15 mouse cellular contexts compared by ENCODE assay signal in genomic region chr15:85497981-85498475, GRCm38 (mm10). TPM values are rescaled to one million over a fixed set of nuclear protein-coding genes. Genes with fewer than 3 reads are reported as not detected.
DNase-seq lines count a peak whose midpoint lies in the region; ATAC-seq lines count a peak whose summit lies in the region.
"Had no signal": no experiment of that assay in that cellular context is flagged by ENCODE, and none has a peak within 500 bp of the region (broad histone marks: within the 10 kb centered on the region; RNA-seq: fewer than 3 reads in every experiment).

No protein-coding gene starts in this region.

- WGBS in embryonic facial prominence, embryonic 11.5 days, result 34% methylated on average over 10 of the region's 10 CpGs
- WGBS in forebrain, embryonic 13.5 days, result 2% methylated on average over 10 of the region's 10 CpGs
- WGBS in hindbrain, embryonic 16.5 days, result 14% methylated on average over 10 of the region's 10 CpGs
- 25% methylated on average over 10 of the region's 10 CpGs for WGBS in neural tube, embryonic 11.5 days

- H3K27me3 ChIP-seq in embryonic facial prominence, embryonic 11.5 days (ENCODE audit: control insufficient read depth, insufficient read depth, low read length), result 0 out of 2 replicates have a peak, but pooled peaks cover 3% of the 10 kb centered on the region
- H3K27me3 ChIP-seq in forebrain, embryonic 13.5 days, result no peaks in the 10 kb centered on the region
- no peaks in the 10 kb centered on the region for H3K27me3 ChIP-seq in hindbrain, embryonic 16.5 days (replicated peaks; ENCODE audit: control insufficient read depth, insufficient read depth, low read length)
- H3K27me3 ChIP-seq in neural tube, embryonic 11.5 days (ENCODE audit: control insufficient read depth, insufficient read depth, low read length), result no peaks in the 10 kb centered on the region
- H3K27me3 ChIP-seq: Patski had no signal

- H3K4me1 ChIP-seq in embryonic facial prominence, embryonic 11.5 days (ENCODE audit: control insufficient read depth, insufficient read depth, low read length), result peaks cover 6% of the 10 kb centered on the region; the same call in 1 of the 2 replicates
- peaks cover 58% of the 10 kb centered on the region for H3K4me1 ChIP-seq in forebrain, embryonic 13.5 days
- peaks cover 15% of the 10 kb centered on the region for H3K4me1 ChIP-seq in hindbrain, embryonic 16.5 days (ENCODE audit: control insufficient read depth, insufficient read depth, low read depth, low read length)
- H3K4me1 ChIP-seq in neural tube, embryonic 11.5 days (ENCODE audit: control insufficient read depth, insufficient read depth, low read length), result peaks cover 20% of the 10 kb centered on the region
- H3K4me1 ChIP-seq: liver, embryonic 13.5 days had no signal

- no peaks in the 10 kb centered on the region for H3K36me3 ChIP-seq in embryonic facial prominence, embryonic 11.5 days (replicated peaks; ENCODE audit: control insufficient read depth, insufficient read depth, low read depth, low read length)
- no peaks in the 10 kb centered on the region for H3K36me3 ChIP-seq in forebrain, embryonic 13.5 days (ENCODE audit: poor library complexity, severe bottlenecking)
- H3K36me3 ChIP-seq in hindbrain, embryonic 16.5 days (ENCODE audit: control insufficient read depth, insufficient read depth, low read length), result no peaks in the 10 kb centered on the region
- H3K36me3 ChIP-seq in neural tube, embryonic 11.5 days (ENCODE audit: control insufficient read depth, insufficient read depth, low read length), result no peaks in the 10 kb centered on the region
- H3K36me3 ChIP-seq: liver, embryonic 13.5 days had no signal

- no peak overlapping the region for H3K27ac ChIP-seq in embryonic facial prominence, embryonic 11.5 days (replicated peaks; ENCODE audit: low read depth, low read length)
- H3K27ac ChIP-seq in forebrain, embryonic 13.5 days, result peak overlapping the region; percentile 72
- peak overlapping the region; percentile 23; the same call in 1 of the 2 replicates for H3K27ac ChIP-seq in hindbrain, embryonic 16.5 days (ENCODE audit: low read depth, low read length)
- H3K27ac ChIP-seq in neural tube, embryonic 11.5 days (ENCODE audit: low read depth, low read length), result peak overlapping the region; percentile 85
- H3K27ac ChIP-seq: liver, embryonic 13.5 days had no signal

- H3K4me3 ChIP-seq in embryonic facial prominence, embryonic 11.5 days (ENCODE audit: low read depth, low read length), result no peak overlapping the region
- H3K4me3 ChIP-seq in forebrain, embryonic 13.5 days, result no peak overlapping the region
- no peak overlapping the region for H3K4me3 ChIP-seq in hindbrain, embryonic 16.5 days (ENCODE audit: low read length)
- H3K4me3 ChIP-seq in neural tube, embryonic 11.5 days (ENCODE audit: low read depth, low read length), result no peak overlapping the region
- H3K4me3 ChIP-seq: liver, embryonic 13.5 days had no signal

- H3K9me3 ChIP-seq in embryonic facial prominence, embryonic 11.5 days (replicated peaks; ENCODE audit: control insufficient read depth, low read length), result no peaks in the 10 kb centered on the region
- no peaks in the 10 kb centered on the region for H3K9me3 ChIP-seq in forebrain, embryonic 13.5 days (replicated peaks)
- H3K9me3 ChIP-seq in hindbrain, embryonic 16.5 days (ENCODE audit: control insufficient read depth, low read length), result no peaks in the 10 kb centered on the region
- no peaks in the 10 kb centered on the region for H3K9me3 ChIP-seq in neural tube, embryonic 11.5 days (ENCODE audit: control insufficient read depth, low read length)
- H3K9me3 ChIP-seq: liver, embryonic 13.5 days had no signal

- no peak overlapping the region for H3K4me2 ChIP-seq in embryonic facial prominence, embryonic 11.5 days (ENCODE audit: low read depth, low read length)
- peak overlapping the region; percentile 27 for H3K4me2 ChIP-seq in forebrain, embryonic 13.5 days
- no peak overlapping the region for H3K4me2 ChIP-seq in hindbrain, embryonic 16.5 days (ENCODE audit: low read length)
- no peak overlapping the region for H3K4me2 ChIP-seq in neural tube, embryonic 11.5 days (ENCODE audit: low read depth)
- H3K4me2 ChIP-seq: liver, embryonic 13.5 days had no signal

- peak; percentile 43 for DNase-seq in embryonic facial prominence, embryonic 11.5 days (ENCODE audit: low spot score)
- peak; percentile 74 for DNase-seq in neural tube, embryonic 11.5 days (ENCODE audit: low spot score)
- no peak for DNase-seq in kidney, postnatal 10 days
- no peak for DNase-seq in ovary, postnatal 10 days (ENCODE audit: low spot score)
- no peak for DNase-seq in cerebellum, postnatal 14 days
- DNase-seq: kidney, postnatal 4 days; liver, embryonic 13.5 days; lung, postnatal 10 days had no signal

- H3K9ac ChIP-seq in embryonic facial prominence, embryonic 11.5 days (replicated peaks; ENCODE audit: low read length), result no peak overlapping the region
- H3K9ac ChIP-seq in forebrain, embryonic 13.5 days, result no peak overlapping the region
- no peak overlapping the region for H3K9ac ChIP-seq in hindbrain, embryonic 16.5 days (ENCODE audit: low read depth, low read length)
- H3K9ac ChIP-seq in neural tube, embryonic 11.5 days (ENCODE audit: low read length), result peak overlapping the region; percentile 23; the same call in 1 of the 2 replicates
- H3K9ac ChIP-seq: liver, embryonic 13.5 days had no signal

- ATAC-seq in embryonic facial prominence, embryonic 11.5 days (replicated peaks; ENCODE audit: insufficient number of reproducible peaks, low FRiP score, low TSS enrichment, low read depth), result peak; percentile 80
- peak; percentile 63 for ATAC-seq in forebrain, embryonic 13.5 days
- ATAC-seq in hindbrain, embryonic 16.5 days, result peak; percentile 79
- peak; percentile 92 for ATAC-seq in neural tube, embryonic 11.5 days (ENCODE audit: insufficient read depth, low FRiP score, low TSS enrichment)
- ATAC-seq in frontal cortex, adult (ENCODE audit: low TSS enrichment), result no peak
- ATAC-seq: intestine, postnatal 0 days; Patski had no signal

RNA-seq across cellular contexts. Expression of gene 7530416G11Rik, which starts 5.0 kb away (rescaled TPM):
- not detected in 2 replicates for polyA plus RNA-seq in embryonic facial prominence, embryonic 11.5 days (2014; fragmentation: Nextera tagmentation; extraction: Ambion mirVana)
- polyA plus RNA-seq in forebrain, embryonic 13.5 days (2015; fragmentation: Nextera tagmentation; extraction: Ambion mirVana), result not detected in 2 replicates
- polyA plus RNA-seq in hindbrain, embryonic 16.5 days (2015; fragmentation: Nextera tagmentation; extraction: Ambion mirVana), result not detected in 2 replicates
- polyA plus RNA-seq in neural tube, embryonic 11.5 days (2014; fragmentation: Nextera tagmentation; extraction: Ambion mirVana), result not detected in 2 replicates
- polyA plus RNA-seq: heart, postnatal 0 days; intestine, postnatal 0 days; liver, embryonic 13.5 days; Patski; thymus, postnatal 0 days had no signal

Comparison
In these comparisons a context has a peak if more than half of its experiments do, and no peak if none do; other contexts are left out.
1. DNase-seq: peak in embryonic facial prominence, embryonic 11.5 days (single experiment) and neural tube, embryonic 11.5 days (single experiment); none in kidney, postnatal 10 days (single experiment), ovary, postnatal 10 days (single experiment) and cerebellum, postnatal 14 days (0 of 2).